Mouse (Mus musculus): ENCODE data around the gene Bnc2.

DNA sequence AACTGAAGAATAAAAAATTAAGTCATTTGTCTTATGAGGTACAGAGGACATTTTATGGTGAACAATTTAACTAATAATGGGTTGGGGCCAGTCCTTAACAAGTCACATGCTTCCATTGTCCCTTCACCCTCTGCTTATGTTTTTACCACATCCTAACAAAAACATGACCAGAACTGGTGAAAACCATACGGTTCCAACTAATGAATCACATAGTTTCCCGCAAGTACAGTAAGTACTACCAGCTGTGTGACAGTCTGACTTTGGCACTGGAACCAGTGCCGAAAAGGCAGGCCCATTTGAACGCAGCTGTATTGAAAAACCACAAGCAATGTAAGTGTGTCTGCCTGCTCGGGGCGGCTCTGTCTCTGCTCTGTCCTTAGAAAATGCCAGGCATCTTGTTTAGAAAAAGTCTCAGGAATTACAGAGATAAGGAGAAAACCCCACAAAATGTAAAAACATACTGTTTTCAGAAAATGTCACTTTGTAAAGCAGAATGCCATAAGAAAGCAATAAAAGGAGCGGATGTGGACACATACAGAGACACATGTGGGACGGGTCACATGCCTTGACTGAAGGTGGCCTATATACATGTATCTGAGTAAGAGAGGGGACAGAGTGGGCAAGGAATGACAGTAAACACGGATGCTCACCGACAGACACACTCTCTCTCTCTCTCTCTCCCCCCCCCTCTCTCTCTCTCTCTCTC is 217.4 kb downstream of the Bnc2 start:
- no peak for TF ChIP-seq EP300 (IDR thresholded peaks at IDR 0.05; ENCODE audit: insufficient read depth, low read depth, low read length)
- TF ChIP-seq CTCF (IDR thresholded peaks at IDR 0.05; ENCODE audit: low read depth, low read length): no peak
